Mouse (Mus musculus): ENCODE results near the gene Senp3.

Gene Senp3

GRCm38 (mm10) chr11:69679144-69679543 lies 2.7 kb downstream of the Senp3 start:
- DNase-seq = no peak

- peak; percentile 100 for DNase-seq
These were observed 9.6 kb downstream of the Senp3 start, which contains the start of gene Eif4a1 for GRCm38 (mm10) chr11:69672211-69672706. Eif4a1 (minus strand) TSS chr11:69672423.

- DNase-seq = no peak
These were observed 10.2 kb downstream of the Senp3 start for GRCm38 (mm10) chr11:69671726-69672124.

- DNase-seq = peak; percentile 91 to 93
These were observed 10.8 kb downstream of the Senp3 start for GRCm38 (mm10) chr11:69670786-69671725.

- no peak for DNase-seq
These were observed 15.2 kb downstream of the Senp3 start for GRCm38 (mm10) chr11:69666665-69667005.

GRCm38 (mm10) chr11:69665961-69666664 lies 15.8 kb downstream of the Senp3 start, which contains the start of gene Cd68:
Cd68 (minus strand) TSS chr11:69666153.
- no peak for DNase-seq

- no peak for DNase-seq
These were observed 16.4 kb downstream of the Senp3 start for GRCm38 (mm10) chr11:69665457-69665960.

GRCm38 (mm10) chr11:69664841-69665240 lies 17.0 kb downstream of the Senp3 start:
- DNase-seq = no peak

GRCm38 (mm10) chr11:69663795-69664194 lies 18.1 kb downstream of the Senp3 start:
- peak in 1 of 2 experiments; percentile 44 for DNase-seq

- DNase-seq = peak in 1 of 2 experiments; percentile 33
These were observed 18.8 kb downstream of the Senp3 start for GRCm38 (mm10) chr11:69662967-69663671.

- DNase-seq = peak; percentile 93 to 96
These were observed 19.5 kb downstream of the Senp3 start, which contains the start of gene Mpdu1 for GRCm38 (mm10) chr11:69662213-69662966. Mpdu1 (minus strand) TSS chr11:69662642.

- DNase-seq = peak; percentile 39 to 48
These were observed 20.5 kb downstream of the Senp3 start for GRCm38 (mm10) chr11:69661221-69661881.

- DNase-seq = no peak
These were observed 24.4 kb downstream of the Senp3 start for GRCm38 (mm10) chr11:69657462-69657881.

- DNase-seq = peak in 1 of 2 experiments; percentile 50
These were observed 25.0 kb downstream of the Senp3 start for GRCm38 (mm10) chr11:69656617-69657461.

- DNase-seq = no peak
These were observed 25.8 kb downstream of the Senp3 start for GRCm38 (mm10) chr11:69656065-69656455.

GRCm38 (mm10) chr11:69655264-69656064 lies 26.4 kb downstream of the Senp3 start, which contains the start of gene Sox15:
Sox15 (plus strand) TSS chr11:69655314.
- peak in 1 of 2 experiments; percentile 70 for DNase-seq

- no peak for DNase-seq
These were observed 27.1 kb downstream of the Senp3 start for GRCm38 (mm10) chr11:69654760-69655159.

- no peak for DNase-seq
These were observed 28.5 kb downstream of the Senp3 start for GRCm38 (mm10) chr11:69653399-69653798.

GRCm38 (mm10) chr11:69645860-69646259 lies 36.0 kb downstream of the Senp3 start:
- DNase-seq = no peak
